Mouse (Mus musculus): ENCODE data around the gene Ccr2.
"Not testable (repeated sequence)": the region's sequence is repeated elsewhere in the genome, so short reads cannot be mapped to it uniquely, and the experiment has no call there.

Gene Ccr2

GRCm38 (mm10) chr9:124101723-124102122 is at the start of gene Ccr2:
Gene Ccr2, plus strand, starts transcription at chr9:124101950.
- no peak for DNase-seq

- no peak for DNase-seq
These were observed 48.2 kb upstream of the Ccr2 start for GRCm38 (mm10) chr9:124053532-124053931.

- DNase-seq = no peak
These were observed 45.5 kb upstream of the Ccr2 start for GRCm38 (mm10) chr9:124056158-124056709.

DNA sequence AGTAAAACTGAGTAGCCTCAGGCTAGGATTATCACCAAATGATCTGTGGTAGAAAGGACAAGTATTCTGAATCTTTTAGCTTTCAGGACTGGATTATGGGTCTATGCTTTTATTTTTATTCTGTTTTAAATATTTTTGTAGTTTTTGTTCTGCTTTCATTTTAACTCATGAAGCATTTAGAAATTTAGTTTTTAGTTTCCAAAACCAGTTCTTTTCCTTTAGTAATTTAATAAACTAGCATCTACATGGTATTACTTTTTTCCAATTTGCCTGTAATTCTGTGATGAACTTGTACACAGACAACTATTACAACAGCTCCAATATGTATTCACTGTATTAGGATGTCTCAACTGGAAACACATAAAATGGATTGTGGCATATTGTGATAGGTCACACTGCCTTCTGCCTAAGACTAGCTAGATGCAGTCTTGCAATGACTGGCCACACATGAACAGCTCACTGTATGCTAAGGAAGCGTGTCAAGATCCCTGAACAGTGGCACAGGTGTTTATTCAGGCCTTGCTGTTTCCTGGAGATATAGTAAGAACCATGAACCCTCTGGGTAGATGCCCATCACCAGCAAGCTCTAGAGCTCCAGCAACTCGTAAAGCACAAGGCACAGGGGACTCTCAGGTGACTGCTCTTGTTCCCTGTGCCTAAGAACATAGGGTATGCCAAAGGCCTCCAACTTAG is 41.9 kb upstream of the Ccr2 start:
- no peak for DNase-seq

DNA sequence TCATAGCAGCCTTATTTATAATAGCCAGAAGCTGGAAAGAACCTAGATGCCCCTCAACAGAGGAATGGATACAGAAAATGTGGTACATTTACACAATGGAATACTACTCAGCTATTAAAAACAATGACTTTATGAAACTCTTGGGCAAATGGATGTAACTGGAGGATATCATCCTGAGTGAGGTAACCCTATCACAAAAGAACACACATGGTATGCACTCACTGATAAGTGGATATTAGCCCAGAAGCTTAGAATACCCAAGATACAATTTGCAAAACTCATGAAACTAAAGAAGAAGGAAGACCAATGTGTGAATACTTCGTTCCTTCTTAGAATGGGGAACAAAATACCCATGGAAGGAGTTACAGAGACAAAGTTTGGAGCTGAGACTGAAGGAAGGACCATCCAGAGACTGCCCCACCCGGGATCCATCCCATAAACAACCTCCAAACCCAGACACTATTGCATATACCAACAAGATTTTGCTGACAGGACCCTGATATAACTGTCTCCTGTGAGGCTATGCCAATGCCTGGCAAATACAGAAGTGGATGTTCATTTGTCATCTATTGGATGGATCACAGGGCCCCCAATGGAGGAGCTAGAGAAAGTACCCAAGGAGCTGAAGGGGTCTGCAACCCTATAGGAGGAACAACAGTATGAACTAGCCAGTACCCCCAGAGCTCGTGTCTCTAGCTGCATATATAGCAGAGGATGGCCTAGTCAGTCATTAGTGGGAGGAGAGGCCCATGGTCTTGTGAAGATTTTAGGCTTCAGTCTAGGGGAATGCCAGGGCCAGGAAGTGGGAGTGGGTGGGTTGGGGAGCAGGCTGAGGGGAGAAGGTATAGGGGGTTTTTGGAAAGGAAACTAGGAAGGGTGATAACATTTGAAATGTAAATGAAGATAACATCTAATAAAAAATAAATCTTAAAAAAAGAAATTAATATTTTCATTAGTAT is 40.0 kb upstream of the Ccr2 start:
- not testable (repeated sequence) for DNase-seq

DNA sequence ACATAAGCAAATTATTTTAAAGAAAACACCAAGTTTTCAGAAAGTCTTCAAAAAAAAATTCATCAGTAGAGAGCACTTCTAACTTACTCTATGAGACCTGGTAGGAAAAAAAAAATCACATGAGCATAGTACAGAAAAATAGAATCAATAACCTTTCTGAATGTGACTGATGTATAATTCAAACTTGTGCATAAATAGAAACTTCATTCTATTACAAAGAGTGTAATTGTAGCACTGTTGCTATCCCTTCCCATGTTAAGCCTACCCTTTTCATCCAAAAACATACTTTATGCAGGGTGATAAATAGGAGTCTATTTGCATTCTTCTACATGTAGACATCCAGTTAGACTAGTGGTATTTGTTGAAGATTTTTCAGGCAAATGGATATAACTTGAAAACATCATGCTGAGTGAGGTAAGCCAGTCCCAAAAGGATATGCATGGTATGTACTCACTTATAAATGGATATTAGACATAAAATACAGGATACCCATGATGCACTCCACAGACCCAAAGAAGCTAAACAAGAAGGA is 35.1 kb upstream of the Ccr2 start:
- DNase-seq = no peak

- DNase-seq = no peak
These were observed 33.4 kb upstream of the Ccr2 start for GRCm38 (mm10) chr9:124068098-124069058.

DNA sequence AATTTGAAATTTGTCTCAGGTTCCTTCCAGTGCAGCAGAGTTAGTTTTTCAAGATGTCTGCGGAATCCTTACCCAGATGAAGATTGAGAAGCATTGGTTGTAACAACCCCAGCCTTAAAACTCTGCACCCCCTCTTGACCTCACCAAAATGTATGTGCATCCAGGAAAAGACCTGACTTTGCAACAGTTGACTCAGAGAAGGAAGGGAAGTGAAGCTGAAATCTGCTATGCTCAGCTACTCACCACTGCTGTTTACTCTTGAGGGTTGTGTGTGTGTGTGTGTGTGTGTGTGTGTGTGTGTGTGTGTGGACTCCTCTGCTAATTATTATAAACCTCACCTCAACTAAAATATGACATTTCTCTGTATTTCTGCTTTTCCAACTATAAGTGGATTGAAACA is 30.2 kb upstream of the Ccr2 start:
- no peak for DNase-seq

GRCm38 (mm10) chr9:124079803-124080202 is 21.9 kb upstream of the Ccr2 start:
- DNase-seq = no peak

GRCm38 (mm10) chr9:124080471-124080870 is 21.3 kb upstream of the Ccr2 start:
- not testable (repeated sequence) for DNase-seq

GRCm38 (mm10) chr9:124090441-124090840 is 11.3 kb upstream of the Ccr2 start:
- DNase-seq = no peak

DNA sequence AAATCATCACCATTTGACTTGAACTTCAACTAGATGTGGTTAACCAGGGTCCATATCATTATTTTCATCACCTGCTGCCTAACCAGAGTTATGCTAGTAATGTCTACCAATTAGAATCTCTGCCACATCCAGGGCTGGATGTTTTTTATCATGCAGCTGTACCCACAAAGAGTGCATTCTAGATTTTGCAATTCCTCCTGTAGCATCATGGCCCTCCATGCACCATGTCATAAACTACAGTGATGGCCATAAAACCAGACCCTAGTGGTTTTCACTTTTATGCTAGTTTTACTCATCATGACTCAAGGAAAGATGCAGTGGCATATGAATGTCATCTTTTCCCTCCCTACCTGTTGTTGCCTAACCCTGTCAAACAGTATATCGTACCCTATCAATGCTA is 2.6 kb upstream of the Ccr2 start:
- no peak for DNase-seq

DNA sequence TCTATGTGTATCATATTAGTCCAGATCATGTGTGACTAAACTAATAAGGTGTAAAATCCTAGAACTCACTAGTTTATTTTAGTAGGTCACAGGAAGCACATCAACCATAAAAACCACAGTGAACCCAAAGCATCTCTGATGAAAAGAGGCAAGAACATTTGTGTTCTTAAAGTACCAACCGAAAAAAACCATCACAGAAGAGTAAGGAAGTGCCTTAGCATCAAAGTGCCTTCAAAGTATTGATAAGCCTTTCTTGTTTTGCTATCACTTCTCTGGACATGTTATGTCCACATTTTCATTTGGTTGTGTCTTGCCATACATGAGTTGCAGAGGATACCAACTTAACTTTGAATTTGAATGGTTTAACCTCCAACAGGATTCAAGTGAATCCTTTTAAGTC is 1.4 kb upstream of the Ccr2 start:
- DNase-seq = no peak

GRCm38 (mm10) chr9:124103199-124103598 is 1.4 kb downstream of the Ccr2 start:
- DNase-seq = no peak

GRCm38 (mm10) chr9:124105196-124105595 is 3.4 kb downstream of the Ccr2 start:
- DNase-seq = no peak

DNA sequence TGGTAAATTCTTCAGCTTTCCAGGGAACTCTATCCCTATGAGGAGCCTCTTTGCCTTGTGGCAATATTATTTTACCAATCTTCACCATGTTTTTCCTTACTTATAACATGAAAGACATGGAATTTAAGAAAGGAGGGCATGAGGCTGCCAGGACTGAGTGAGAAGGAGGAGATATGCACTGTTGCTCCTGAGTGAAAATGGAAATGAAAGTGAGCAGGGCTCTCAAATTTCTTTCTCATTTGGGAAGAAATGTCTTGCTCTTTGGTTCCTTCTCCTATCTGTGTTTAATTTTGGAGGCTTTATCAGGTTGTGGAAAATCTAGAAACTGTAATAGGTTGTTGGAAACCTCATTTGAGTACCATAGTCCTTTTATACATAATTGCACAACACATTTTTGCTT is 5.5 kb downstream of the Ccr2 start:
- no peak for DNase-seq

DNA sequence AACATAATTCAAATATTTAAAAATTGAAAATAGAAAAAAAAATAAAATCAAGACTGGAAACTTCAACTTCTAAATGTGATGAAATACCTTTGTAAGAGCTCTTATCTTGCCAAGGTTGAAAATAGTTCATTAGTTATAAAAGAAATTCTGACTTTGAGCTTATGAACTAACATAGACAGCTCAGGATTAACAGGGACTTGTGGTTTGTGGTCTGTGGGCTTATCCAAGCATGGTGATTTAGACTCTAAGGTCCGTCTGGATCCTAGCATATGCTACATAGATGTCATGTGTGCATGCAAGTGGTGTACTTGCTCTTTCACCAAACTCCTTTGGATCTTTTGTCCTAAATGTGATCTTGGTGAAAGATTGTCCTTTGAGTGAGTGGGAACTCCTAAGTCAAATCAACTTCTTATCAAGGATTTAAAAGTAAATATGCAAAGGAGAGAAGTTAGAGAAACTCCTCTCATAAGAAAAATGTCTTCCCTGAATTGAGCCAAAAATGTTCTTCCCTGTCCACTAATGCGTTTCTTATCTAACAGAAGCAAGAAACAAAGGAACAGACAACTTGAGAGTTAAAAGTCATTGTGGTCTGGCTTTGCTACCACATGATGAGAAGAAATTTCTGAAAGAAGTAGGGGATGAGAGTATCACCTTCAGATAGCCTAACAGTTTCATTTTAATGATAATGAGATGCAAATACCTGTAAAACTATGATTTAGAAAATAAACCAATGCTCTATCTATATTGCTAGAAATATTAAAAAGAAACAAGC is 6.8 kb downstream of the Ccr2 start:
- no peak for DNase-seq

GRCm38 (mm10) chr9:124111997-124112396 is 10.2 kb downstream of the Ccr2 start:
- no peak for DNase-seq

DNA sequence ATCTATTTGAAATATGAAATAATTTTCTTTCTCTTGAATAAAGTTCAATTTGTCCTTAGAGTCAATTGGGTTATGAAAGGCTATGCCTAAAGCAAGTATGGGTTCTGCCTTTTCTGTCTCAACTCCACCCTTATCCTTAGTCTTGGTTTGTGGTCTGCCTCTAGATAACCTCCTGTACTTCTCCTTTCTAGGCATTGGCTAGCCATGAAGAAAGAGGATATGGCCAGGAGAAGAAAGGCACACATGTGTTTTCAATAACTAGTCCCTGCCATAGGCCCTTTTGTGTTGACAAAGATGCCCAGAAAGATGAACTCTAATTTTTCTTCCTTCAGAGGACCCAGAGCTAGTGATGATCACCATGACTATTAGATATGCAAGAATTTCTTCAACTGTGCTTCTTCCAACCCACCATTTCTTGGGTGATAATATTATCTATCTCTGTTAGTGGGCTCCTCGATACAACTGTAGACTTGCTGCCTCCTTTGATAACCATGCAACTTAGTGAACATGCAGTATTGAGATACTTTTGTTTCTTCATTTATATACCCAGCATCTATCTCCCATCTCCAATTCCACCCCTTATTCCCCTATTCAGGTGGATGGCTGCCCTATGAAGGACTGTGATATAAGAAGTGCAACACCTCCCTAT is 11.0 kb downstream of the Ccr2 start:
- DNase-seq = no peak

DNA sequence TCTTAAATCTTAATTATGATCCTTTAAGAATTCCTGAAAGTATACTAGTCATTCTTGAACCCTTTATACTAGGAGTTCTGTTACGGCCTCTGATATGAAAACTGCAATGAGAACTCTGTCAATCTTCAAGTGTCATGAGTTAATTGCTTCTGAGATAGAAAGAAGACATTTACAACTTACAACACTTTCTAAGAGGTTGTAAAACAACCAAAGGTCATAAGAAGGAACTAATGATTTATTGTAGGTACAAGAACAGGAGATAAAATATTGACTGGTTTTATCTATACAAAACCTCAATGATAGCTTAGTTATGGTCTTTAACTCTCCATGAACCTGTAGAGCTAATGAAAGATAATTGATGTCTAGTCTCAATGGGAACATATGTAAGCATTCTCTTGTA is 12.0 kb downstream of the Ccr2 start:
- DNase-seq = no peak

- peak; percentile 17 for DNase-seq
These were observed 16.7 kb downstream of the Ccr2 start for GRCm38 (mm10) chr9:124118489-124118888.

Data from right cerebral cortex, postnatal 14 days (tissue).